Mouse (Mus musculus) mouse embryonic stem cell (cell line): Measurements from ENCODE around the gene Pde3a.

Experiments used
- in situ Hi-C, 2 experiments: fragments of 300-500 bp; cut with MboI; formaldehyde crosslinking; loops; 1 replicate in 1 of 2; 3 replicates in 1 of 2; pipeline ENCODE4 v1.14.3; 2019 to 2020; ENCODE audit warnings: low sequenced_read_pairs in 2 of 2, low pct_unique_long_range_greater_than_20kb in 1 of 2, mixed read lengths in 1 of 2; ENCODE audit not compliant: unreplicated experiment in 1 of 2

The Pde3a gene

DNA sequence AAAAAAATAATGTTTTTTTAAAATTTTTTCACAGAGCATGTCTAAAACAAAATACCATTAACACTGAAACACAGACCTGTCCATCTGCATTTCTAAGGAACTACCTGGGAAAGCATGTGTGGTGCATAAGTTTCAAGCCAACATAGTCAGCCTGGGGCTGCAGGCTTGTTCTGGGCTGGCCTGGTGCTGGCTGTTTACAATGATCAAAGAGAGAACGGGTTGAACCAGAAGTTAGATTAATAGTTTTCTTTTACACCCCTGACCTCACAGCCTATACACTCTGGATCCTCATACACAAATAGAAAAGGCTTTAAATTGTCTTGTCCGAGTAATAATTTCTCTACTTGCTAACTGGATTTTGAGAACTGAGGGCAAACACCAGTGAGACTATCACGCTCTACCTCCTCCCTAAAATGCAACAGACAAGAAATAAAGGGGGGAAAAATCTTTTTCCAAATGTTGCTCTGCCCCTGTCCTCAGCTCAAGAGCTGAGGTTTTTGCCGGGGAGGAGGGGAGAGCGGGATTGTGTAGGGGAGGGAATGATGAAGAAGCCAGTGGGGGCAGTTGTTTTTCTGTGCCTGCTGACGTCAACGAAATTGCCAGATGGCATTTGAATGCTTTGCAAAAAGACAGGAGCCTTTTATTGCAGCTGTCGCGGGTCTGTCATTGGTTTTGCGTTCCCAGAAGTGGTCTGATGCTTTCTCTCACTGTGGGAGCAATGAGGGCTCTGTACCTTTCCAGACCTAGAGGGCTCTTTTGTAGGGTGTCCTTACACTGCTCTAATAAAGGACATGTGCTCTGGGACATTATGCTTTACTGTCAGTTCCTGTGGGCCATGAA is 185.1 kb downstream of the Pde3a start:
- in situ Hi-C loops, result loop anchor here (25.0 kb wide), 1 partner anchor 522 kb away; no protein-coding TSS in a partner anchor

DNA sequence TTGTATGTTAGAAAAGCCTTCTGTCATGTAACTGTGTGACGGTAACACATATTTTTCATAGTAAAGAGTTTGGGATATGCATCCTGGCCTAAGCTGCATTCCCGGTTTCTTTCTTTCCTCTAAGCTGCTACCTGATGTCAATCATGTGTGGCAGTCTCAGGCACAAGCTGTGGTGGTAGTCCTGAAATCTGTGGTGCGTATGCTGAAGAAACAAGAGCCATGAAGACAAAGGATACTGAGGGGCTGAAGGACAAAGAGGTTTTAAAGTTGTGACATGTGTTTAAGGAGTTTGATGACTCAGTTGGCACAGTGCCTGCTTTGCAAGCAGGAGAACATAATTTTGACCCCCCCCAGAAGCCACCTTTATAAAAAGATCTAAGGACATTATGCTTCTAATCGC is 186.1 kb downstream of the Pde3a start:
- in situ Hi-C loops, result loop anchor here (25.0 kb wide), 1 partner anchor 523 kb away; no protein-coding TSS in a partner anchor

DNA sequence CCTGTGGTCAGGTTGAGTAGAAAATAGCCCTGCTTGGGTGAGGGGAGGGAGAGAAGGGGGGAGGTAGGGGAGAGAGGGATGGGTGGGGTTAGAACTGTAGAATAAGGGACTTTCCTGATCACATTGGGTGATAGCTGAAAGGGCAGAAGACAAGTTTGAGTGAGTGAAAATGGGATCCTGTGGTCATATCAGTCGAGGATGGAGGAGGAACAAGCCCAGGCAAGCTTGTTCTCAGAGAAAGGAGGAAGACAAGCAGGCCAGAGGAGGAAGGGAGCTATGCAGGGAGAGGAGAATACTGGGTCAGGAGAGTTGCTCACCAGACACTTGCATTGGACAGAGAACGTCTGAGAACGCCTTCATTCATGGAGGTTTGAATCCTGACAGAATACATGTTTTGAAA is 190.9 kb downstream of the Pde3a start:
- in situ Hi-C loops, result loop anchor here (25.0 kb wide), 1 partner anchor 528 kb away; no protein-coding TSS in a partner anchor

DNA sequence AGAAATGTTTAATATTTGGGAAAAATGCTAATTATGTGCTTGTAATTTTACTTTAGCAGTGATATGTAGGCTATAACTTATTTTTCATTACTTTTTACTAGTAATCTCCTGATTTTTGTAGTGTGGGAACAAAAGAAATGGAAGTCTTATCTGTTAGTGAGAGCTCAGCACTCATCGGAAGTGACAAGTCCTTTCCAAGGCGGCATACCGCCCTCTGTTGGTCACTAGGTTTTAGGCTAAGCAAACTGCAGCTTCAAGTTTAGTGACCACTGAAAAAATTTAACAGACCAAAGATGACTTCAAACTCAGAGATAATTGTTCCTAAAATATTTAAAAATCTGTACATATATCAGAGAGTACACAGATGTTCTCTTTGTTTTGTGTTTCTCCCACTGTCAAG is 198.5 kb downstream of the Pde3a start:
- in situ Hi-C loops, result loop anchor here (25.0 kb wide), 1 partner anchor 535 kb away; no protein-coding TSS in a partner anchor

DNA sequence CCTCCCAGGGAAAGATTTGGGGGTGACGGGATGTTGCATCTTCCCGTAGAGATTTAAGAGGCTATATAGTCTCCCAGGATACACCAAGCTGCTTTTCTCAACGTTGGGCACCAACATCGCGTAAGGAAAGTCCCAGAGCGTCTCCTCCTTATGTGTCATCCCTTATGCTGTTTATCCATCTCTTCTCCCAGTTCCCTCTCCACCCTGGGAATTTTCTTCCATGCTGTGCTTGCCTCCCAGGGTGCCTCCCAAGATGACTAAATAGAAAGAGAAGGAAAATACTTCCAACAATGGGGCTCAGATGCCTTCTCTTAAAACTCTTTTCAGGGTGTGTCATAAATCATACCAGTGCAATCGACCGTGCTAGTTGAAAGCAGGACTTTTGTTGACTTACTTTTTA is 199.8 kb downstream of the Pde3a start:
- in situ Hi-C loops, result loop anchor here (25.0 kb wide), 1 partner anchor 537 kb away; no protein-coding TSS in a partner anchor

DNA sequence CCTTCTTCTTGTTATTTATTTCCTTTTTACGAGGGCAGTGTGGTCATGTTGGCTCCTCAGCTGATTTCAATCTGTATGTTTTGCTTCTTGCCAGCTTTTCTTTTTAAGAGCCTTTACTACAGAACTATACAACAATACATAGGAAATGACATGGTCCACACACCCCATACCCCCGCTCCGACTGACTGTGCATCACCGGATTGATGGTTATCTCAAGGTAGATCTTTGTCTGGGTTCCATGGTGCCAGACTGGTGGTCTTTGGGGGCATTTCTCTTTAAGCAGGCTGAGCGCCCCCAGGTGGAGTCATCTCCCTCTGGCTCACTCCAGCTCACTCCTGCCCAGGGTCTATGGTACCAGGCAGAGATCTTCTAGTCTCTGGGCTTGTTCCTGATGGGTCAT is 206.3 kb downstream of the Pde3a start:
- in situ Hi-C loops, result no loop called here

DNA sequence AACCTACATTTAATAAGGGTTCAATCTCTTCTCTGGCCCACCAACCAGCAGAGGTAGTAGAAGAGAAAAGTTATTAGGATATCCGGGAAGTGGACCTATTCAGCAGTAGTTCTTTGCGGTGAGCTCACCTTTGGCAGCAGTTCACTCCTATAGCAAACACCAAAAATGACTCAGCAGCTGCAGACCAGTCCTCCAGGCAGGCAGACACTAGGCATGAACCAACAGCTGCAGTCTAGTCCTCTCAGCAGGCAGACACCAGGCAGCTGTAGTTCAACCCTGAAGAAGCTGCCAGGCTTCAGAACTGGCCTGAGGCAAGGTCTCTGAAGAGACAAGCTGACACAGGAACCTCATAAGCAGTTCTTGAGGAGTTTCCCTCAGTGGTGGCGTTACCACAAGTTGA is 207.5 kb downstream of the Pde3a start:
- in situ Hi-C loops, result no loop called here

DNA sequence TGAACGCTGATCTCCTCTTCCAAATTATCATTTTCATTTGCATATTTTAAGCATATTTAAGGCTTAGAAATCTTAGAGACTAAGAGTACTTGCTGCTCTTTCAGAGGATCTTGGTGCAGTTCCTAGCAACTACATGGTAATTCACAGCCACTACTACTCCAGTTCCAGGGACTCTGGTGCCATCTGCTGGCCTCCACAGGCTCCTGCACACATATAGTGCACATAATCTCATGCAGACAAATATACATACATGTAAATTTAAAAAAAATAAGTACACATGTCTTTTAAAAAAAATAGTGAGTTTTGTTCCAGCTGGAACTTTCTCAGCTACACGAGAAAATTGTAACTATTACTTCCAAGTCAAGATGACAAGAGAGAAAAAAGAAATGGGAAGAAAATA is 221.2 kb downstream of the Pde3a start:
- in situ Hi-C loops, result no loop called here

DNA sequence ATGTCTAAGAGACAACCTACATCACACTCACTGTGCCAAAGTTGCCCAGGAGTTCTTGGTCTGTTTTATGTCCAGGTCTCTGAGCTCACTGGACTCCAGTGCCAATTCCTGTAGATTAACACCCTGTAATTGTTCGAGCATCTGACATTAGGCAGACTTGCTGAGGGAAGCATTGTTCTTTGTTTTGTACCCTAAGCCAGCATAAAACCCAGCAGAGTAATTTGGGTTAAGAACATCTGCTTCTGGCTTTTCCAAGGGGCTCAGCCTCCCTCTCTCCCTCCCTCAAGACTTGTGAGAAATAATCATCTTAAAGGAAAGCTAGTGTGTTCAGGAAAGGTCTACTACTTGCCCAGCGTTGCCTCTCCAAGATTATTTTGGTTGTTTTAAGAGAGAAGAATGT is 225.2 kb downstream of the Pde3a start:
- in situ Hi-C loops, result no loop called here

DNA sequence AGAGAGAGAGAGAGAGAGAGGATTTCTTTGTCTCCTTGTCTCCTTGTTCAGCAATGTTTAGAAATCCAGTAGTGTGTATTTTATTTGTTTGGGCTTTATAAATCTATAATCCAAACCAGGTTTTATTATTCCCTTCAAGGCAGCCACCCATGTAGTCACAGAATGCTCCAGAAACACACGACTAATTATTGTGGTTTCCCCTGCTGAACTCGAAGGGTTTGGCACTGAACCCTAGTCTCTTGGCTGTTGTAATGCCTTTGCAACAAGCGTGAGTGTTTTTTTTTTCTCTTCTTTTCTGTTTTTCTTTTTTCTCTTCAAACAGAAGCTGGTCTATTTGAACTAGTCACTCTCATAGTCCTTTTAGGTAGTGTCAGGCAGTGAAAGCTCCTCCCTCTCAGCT is 225.6 kb downstream of the Pde3a start:
- in situ Hi-C loops, result loop anchor here in 1 of 2 experiments (25.0 kb wide), 1 partner anchor 563 kb away; no protein-coding TSS in a partner anchor

DNA sequence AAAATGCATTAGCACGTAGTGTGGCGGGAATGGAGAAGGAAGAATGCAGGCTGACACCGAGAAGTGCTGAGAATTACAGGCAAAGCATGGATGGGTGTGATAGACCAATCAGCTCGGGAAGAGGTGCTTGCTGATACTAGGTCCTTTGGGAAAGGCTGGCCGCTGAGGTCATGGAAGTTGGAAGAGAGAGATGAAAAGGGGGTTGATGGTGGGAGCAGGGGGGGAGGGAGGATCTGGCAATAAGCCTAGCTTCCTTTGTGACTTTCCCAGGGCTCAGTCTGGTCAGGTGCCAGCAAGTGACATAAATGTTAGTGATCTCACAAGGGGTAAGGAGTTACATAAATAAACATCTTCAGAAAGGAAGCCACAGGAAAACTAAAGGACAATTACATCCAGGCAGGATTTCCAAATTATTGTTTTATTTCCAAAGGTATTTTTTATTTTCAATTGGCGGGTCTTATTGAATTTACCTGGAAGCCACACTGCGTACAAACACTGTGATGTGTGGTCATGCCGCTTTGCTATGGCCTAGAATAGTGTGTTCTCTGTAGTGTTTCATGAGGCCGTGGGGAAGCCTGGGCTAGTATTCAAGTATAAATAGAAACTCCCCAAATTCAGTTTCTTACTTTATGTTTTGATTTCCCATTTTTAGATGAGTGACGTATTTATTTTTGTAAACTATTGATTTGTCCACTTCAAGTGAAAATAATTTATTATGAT is 236.4 kb downstream of the Pde3a start:
- in situ Hi-C loops, result loop anchor here in 1 of 2 experiments (25.0 kb wide), 1 partner anchor 552 kb away; no protein-coding TSS in a partner anchor

DNA sequence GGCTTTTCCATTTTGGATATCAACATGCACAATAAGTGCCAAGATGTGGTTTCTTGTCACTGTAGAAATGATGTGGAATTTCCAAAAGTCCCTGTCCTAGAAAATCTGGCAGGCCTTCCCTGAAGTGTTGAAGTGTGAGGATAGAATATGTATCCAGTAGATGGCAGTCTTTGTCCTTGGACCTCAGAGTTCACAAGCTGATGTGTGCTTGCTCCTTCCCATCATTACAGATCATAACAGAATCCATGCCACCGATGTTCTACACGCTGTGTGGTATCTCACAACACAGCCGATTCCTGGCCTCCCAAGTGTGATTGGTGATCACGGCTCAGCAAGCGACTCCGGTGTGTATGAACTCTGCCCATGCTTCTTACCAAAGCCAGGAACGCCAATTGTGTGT is 238.2 kb downstream of the Pde3a start:
- in situ Hi-C loops, result loop anchor here in 1 of 2 experiments (25.0 kb wide), 1 partner anchor 550 kb away; no protein-coding TSS in a partner anchor

DNA sequence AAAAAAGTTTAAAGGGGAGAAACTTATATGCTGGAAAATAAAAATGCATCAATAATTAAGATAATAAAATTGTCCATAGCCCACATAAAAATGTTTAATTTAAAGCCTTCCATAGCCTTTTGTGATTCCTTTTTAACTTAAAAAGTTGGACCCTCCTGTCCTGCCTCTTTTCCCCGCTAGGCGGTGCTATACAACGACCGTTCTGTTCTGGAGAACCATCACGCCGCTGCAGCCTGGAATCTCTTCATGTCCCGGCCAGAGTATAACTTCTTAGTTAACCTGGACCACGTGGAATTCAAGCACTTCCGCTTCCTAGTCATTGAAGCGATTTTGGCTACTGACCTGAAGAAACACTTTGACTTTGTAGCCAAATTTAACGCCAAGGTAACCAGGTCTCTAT is 239.6 kb downstream of the Pde3a start:
- in situ Hi-C loops, result loop anchor here in 1 of 2 experiments (25.0 kb wide), 1 partner anchor 549 kb away; no protein-coding TSS in a partner anchor

DNA sequence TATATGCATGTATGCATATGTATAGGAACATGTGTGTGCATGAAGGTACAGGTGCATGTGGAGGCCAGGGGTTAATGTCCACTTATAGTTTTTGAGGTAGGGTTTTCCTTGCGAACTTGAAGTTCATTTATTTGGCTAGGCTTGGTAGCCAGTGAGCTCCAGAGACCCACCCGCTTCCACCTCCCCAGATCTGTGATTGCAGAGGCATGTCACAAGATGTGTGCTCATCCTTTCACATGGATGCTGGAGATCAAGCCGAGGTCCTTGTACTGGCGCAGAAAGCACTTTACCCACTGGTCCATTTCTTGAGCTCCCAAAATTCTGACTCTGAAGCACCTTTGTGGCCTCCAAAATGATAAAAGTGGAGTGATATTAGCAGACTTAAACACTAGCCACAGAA is 245.8 kb downstream of the Pde3a start:
- in situ Hi-C loops, result loop anchor here (5.0 to 25.0 kb wide), 3 partner anchors 300 to 542 kb away; no protein-coding TSS in a partner anchor

DNA sequence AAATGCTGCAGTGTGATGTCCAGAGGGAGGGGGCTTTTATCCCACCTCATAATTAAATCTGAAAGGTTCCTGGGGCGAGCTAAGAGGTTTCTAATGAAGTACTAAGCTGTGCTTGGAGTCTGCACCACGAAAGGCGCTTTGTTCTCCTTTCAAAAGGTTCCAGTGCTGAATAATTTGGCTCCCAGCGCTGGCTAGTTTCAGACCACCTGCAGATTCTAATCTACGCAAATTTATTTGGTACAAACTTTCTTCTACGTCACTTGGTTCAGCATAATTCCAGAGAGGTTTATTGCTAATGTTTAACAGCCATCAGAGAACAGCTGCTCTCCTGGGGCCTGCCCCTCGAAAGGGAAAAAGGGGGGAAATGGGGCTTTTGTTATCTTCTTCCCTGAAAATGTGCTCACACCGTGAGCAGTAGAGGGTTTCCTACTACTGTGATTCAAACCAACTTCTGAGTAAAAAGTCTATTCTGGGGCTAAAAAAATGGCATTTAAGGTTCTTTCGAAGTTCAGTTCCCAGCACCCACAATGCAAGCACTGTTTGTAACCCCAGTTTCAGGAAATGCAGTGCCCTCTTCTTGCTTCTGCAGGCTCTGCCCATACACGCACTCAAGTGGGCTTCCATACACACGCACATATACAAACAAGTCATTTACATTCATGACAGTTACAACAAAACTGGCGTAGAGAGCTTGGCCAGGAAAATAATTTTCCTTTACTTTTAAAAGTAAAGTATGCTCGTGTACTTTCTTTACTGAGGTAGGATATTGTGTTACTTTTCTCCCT is 246.8 kb downstream of the Pde3a start:
- in situ Hi-C loops, result loop anchor here (10.0 to 25.0 kb wide), 2 partner anchors 299 to 541 kb away; no protein-coding TSS in a partner anchor

DNA sequence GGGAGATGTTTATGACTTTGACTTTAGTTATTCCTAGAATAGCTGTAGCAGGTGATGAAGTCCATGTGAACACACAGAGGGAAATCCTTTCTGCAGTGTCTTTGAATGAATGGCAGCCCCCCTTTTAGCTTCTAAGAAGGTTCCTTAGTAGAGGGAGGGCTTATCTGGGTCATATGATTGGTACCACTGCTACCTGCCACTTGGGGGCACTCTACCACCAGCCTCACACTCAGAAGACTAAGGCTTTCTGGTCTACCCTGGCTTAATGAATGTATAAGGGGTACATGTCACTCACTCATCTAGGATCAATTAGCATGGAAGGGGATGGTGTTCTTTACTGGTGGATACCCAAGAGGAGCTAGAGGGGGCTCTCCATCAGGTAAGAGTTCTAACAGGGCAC is 250.4 kb downstream of the Pde3a start:
- in situ Hi-C loops, result loop anchor here (10.0 to 25.0 kb wide), 2 partner anchors 295 to 538 kb away; no protein-coding TSS in a partner anchor

DNA sequence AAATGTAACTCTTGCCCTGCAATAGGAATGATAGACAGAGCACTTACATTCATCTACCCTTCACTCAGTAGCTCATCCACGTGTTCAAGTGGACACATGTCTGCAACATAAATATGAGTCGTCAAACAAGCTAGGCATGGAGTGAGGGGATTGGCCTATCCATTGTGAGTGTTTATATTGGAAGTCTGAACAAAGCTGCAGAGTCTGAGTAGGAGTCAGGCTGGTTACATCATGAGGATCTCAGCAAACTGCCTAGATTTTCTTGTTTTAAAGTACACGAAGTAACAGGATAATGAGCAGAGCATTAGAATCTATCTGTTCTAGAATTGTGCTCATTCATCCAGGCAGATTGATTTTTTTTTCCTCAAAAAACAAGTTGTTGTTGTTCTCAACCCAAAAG is 252.1 kb downstream of the Pde3a start:
- in situ Hi-C loops, result no loop called here

DNA sequence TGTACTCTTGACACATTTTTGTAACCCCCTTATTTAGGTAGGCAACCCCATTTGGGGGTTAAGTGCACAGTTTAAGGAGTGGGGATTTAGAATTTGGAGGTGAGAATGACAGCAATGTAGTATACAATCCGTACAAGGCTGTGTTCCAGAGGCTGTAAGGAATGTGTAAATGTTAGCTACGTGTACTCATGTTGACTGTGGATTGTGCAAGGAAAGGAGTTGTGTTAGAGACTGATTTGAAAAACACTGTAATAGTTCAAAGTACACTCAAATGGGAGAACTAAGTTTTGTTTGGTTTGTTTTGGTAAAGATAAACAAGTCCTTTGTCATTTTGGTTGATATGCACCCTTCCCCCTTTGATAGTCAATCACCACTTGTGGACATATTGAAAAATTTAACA is 273.5 kb downstream of the Pde3a start:
- in situ Hi-C loops, result no loop called here
